Mouse (Mus musculus) cortical plate, adult 2 months (tissue): Measurements from ENCODE around the gene Cybrd1.

Experiments used
- CTCF ChIP-seq: fragments of 200-500 bp; IDR thresholded peaks from 2 replicates; pipeline ENCODE4 v1.5.1; 2011; ENCODE audit warnings: mild to moderate bottlenecking, control low read depth, low read length; ENCODE audit not compliant: insufficient read depth; ENCODE audit errors: extremely low read depth
- POLR2A ChIP-seq: fragments of 200-500 bp; IDR thresholded peaks from 2 replicates; pipeline ENCODE4 v1.6.1; 2011; ENCODE audit warnings: mild to moderate bottlenecking, low read length, control low read depth; ENCODE audit not compliant: insufficient read depth; ENCODE audit errors: extremely low read depth

- TF ChIP-seq POLR2A (no peak), CTCF (no peak)
Observed at GRCm38 (mm10) chr2:71123591-71123990, 5.9 kb downstream of the Cybrd1 start.
